Mouse (Mus musculus) hindbrain, embryonic 14.5 days (tissue): ENCODE data around the gene Chia1. TPM values are rescaled to one million over a fixed set of nuclear protein-coding genes. Genes with fewer than 3 reads are reported as not detected.
"Not testable (repeated sequence)": the region's sequence is repeated elsewhere in the genome, so short reads cannot be mapped to it uniquely, and the experiment has no call there.

Experiments used
- ATAC-seq: fragments of 200-750 bp; cut with Nextera tagmentation; 2 replicates; pipeline ENCODE4 v1.8.0; 2017; ENCODE audit warnings: moderate number of reproducible peaks, mild to moderate bottlenecking, moderate TSS enrichment, moderate library complexity; ENCODE audit not compliant: low FRiP score
- DNase-seq: peaks from one replicate; pipeline ENCODE4 v3.0.0-alpha.2; 2015; ENCODE audit warnings: low spot score
- H3K27ac ChIP-seq: fragments of 300-500 bp; sonication (generic); 2 replicates; pipeline ENCODE4 v1.5.1; 2014; ENCODE audit warnings: mild to moderate bottlenecking, moderate library complexity
- H3K27me3 ChIP-seq: fragments of 300-500 bp; sonication (generic); 2 replicates; pipeline ENCODE4 v1.6.1; 2014; ENCODE audit warnings: mild to moderate bottlenecking, low read length, mixed read lengths; ENCODE audit not compliant: control insufficient read depth, insufficient read depth
- H3K36me3 ChIP-seq: fragments of 300-500 bp; sonication (generic); replicated peaks from 2 replicates; pipeline ENCODE4 v1.6.1; 2014; ENCODE audit not compliant: control insufficient read depth, insufficient read depth
- H3K4me1 ChIP-seq: fragments of 300-500 bp; sonication (generic); replicated peaks from 2 replicates; pipeline ENCODE4 v1.6.1; 2014; ENCODE audit warnings: antibody characterized with exemption, low read length, mixed read lengths; ENCODE audit not compliant: control insufficient read depth, insufficient read depth
- H3K4me2 ChIP-seq: fragments of 300-500 bp; sonication (generic); replicated peaks from 2 replicates; pipeline ENCODE4 v1.6.1; 2014; ENCODE audit warnings: mild to moderate bottlenecking, moderate library complexity
- H3K4me3 ChIP-seq: fragments of 300-500 bp; sonication (generic); replicated peaks from 2 replicates; pipeline ENCODE4 v1.5.1; 2014; ENCODE audit warnings: mild to moderate bottlenecking, low read length
- H3K9ac ChIP-seq: fragments of 300-500 bp; sonication (generic); 2 replicates; pipeline ENCODE4 v1.6.1; 2014
- H3K9me3 ChIP-seq: fragments of 300-500 bp; sonication (generic); 2 replicates; pipeline ENCODE4 v1.6.1; 2016; ENCODE audit warnings: low read length; ENCODE audit not compliant: control insufficient read depth
- WGBS: fragments of 180-500 bp; shearing (Covaris S2); extraction: QIAGEN DNeasy Blood & Tissue Kit; methylation state at CpG from one replicate; pipeline ENCODE4 v1.1.7; 2014; 5-methylcytosine and 5-hydroxymethylcytosine counted together
- polyA plus RNA-seq: library from polyadenylated mRNA; unstranded; fragments of >200 nt; fragmentation: Nextera tagmentation; extraction: Ambion mirVana; gene quantifications from 2 replicates; pipeline ENCODE4 v1.2.1, GENCODE M21; 2014

Gene Chia1
- polyA plus RNA-seq, 1 experiment from 2014 or later = 1.3 TPM

- 67% methylated on average over 1 of the region's 1 CpGs for WGBS
- H3K27ac ChIP-seq = no peak overlapping the region
- H3K9ac ChIP-seq = no peak overlapping the region
- H3K4me2 ChIP-seq = no peak overlapping the region
- no peaks in the 10 kb centered on the region for H3K36me3 ChIP-seq
- ATAC-seq (0 out of 2 replicates have a peak, but pooled peaks have one; percentile 40), DNase-seq (no peak)
- H3K4me3 ChIP-seq = no peak overlapping the region
- no peaks in the 10 kb centered on the region for H3K4me1 ChIP-seq
- H3K9me3 ChIP-seq = no peaks in the 10 kb centered on the region
- no peaks in the 10 kb centered on the region for H3K27me3 ChIP-seq
These were observed 57.6 kb downstream of the Chia1 start for GRCm38 (mm10) chr3:106170522-106171053.

GRCm38 (mm10) chr3:106171135-106171731, 58.2 kb downstream of the Chia1 start:
- Histone ChIP-seq H3K9me3 (no peaks in the 10 kb centered on the region), H3K4me2 (no peak overlapping the region), H3K4me3 (no peak overlapping the region), H3K4me1 (no peaks in the 10 kb centered on the region), H3K9ac (no peak overlapping the region), H3K36me3 (no peaks in the 10 kb centered on the region), H3K27me3 (no peaks in the 10 kb centered on the region), H3K27ac (no peak overlapping the region)
- no peak; the same call in 1 of the 2 replicates for ATAC-seq
- WGBS = 96% methylated on average over 1 of the region's 1 CpGs
- no peak for DNase-seq

GRCm38 (mm10) chr3:106172506-106172905, 59.5 kb downstream of the Chia1 start:
- H3K9ac ChIP-seq, ATAC-seq, H3K4me1 ChIP-seq, H3K9me3 ChIP-seq, H3K27ac ChIP-seq, H3K4me2 ChIP-seq, H3K4me3 ChIP-seq, H3K36me3 ChIP-seq, H3K27me3 ChIP-seq, DNase-seq: not testable (repeated sequence)
- WGBS = 80% methylated on average over 2 of the region's 2 CpGs

- 51% methylated on average over 2 of the region's 2 CpGs for WGBS
- H3K36me3 ChIP-seq, H3K9ac ChIP-seq, ATAC-seq, H3K4me1 ChIP-seq, H3K9me3 ChIP-seq, DNase-seq, H3K27me3 ChIP-seq, H3K27ac ChIP-seq, H3K4me3 ChIP-seq, H3K4me2 ChIP-seq: not testable (repeated sequence)
These were observed 61.9 kb downstream of the Chia1 start for GRCm38 (mm10) chr3:106174971-106175370.

DNA sequence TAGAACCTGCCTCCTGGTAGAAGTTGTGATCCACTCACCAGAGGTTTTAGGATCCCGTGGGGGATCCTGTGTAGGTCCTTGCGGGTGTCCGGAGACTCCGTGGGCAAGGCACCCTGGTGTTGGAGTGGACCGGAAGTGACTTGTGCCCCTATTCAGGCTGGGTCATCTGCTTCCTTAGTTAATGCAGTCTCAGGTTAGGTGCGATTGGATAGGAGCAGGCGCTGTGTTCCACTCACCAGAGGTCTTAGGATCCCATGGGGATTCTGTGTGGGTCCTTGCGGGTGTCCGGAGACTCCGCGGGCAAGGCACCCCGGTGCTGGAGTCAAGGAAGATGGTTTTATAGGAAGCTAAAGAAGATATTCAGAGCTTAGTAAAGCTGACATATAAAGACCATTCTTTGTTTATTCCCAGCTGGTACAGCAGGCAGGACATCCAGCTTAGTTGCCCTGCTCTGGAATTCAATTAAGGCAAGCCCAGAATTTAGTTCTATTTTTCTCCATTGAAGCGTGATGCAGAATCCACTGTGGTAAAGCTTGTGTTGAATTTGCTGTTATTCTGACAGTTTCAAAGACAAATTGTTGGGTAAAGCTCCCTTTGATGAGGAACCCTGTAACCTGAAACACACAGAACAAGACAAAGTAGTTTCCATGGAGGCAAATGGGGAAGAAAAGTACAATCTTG, 64.6 kb downstream of the Chia1 start:
- H3K9me3 ChIP-seq = 0 out of 2 replicates have a peak, but pooled peaks cover 12% of the 10 kb centered on the region
- WGBS = 86% methylated on average over 13 of the region's 13 CpGs
- 0 out of 2 replicates have a peak, but pooled peaks have one; percentile 43 for ATAC-seq

More for the DNA sequence above, 64.6 kb downstream of the Chia1 start:
- no peaks in the 10 kb centered on the region for H3K27me3 ChIP-seq
- no peaks in the 10 kb centered on the region for H3K36me3 ChIP-seq
- no peak overlapping the region for H3K9ac ChIP-seq
- H3K4me2 ChIP-seq = no peak overlapping the region
- H3K4me3 ChIP-seq = no peak overlapping the region
- no peaks in the 10 kb centered on the region for H3K4me1 ChIP-seq
- DNase-seq = no peak
- no peak overlapping the region for H3K27ac ChIP-seq

Other genes with a start within 250 kb of the Chia1 start
- 0.27 TPM in 1 of 2 replicates, not detected in the other for gene Adora3, start 242.4 kb upstream of the Chia1 start, polyA plus RNA-seq
- gene Tmigd3, start 242.3 kb upstream of the Chia1 start, polyA plus RNA-seq = not detected in 2 replicates
- 0.17 and 0.46 TPM in 2 replicates for gene I830077J02Rik, start 180.6 kb upstream of the Chia1 start, polyA plus RNA-seq
- 86.2 and 90.1 TPM in 2 replicates for gene Wdr77, start 153.9 kb upstream of the Chia1 start, polyA plus RNA-seq
- gene Atp5f1, start 153.1 kb upstream of the Chia1 start, polyA plus RNA-seq = 577 and 604 TPM in 2 replicates
- 4.0 and 4.1 TPM in 2 replicates for gene Ovgp1, start 139.5 kb upstream of the Chia1 start, polyA plus RNA-seq
- 7.5 and 15.1 TPM in 2 replicates for gene Pifo, start 98.6 kb upstream of the Chia1 start, polyA plus RNA-seq
- 0.20 and 0.26 TPM in 2 replicates for gene Chil5, start 80.4 kb upstream of the Chia1 start, polyA plus RNA-seq
- 0.47 TPM in 1 of 2 replicates, not detected in the other for gene Chil3, start 54.3 kb downstream of the Chia1 start, polyA plus RNA-seq
- gene Chil4, start 106.3 kb downstream of the Chia1 start, polyA plus RNA-seq = not detected in 2 replicates